Mouse (Mus musculus) neutrophil, adult 59 days (primary cell): Measurements from ENCODE around the gene Gm21731. TPM values are rescaled to one million over a fixed set of nuclear protein-coding genes. Genes with fewer than 3 reads are reported as not detected.

Source experiments
- total RNA-seq, 2 experiments: library from RNA; stranded (reverse); gene quantifications; 1 replicate in 1 of 2; 2 replicates in 1 of 2; pipeline ENCODE4 v1.2.4; 2023

Gm21731 gene
- not detected for total RNA-seq

GRCm38 (mm10) chr13:120238811-120239210 lies at the start of gene Gm21731:
TSS of gene Gm21731 (plus strand) at chr13:120239111.

GRCm38 (mm10) chr13:120215847-120216246 lies 23.1 kb upstream of the Gm21731 start, which contains the start of gene Gm21762:
TSS of gene Gm21762 (minus strand) at chr13:120215947.

DNA sequence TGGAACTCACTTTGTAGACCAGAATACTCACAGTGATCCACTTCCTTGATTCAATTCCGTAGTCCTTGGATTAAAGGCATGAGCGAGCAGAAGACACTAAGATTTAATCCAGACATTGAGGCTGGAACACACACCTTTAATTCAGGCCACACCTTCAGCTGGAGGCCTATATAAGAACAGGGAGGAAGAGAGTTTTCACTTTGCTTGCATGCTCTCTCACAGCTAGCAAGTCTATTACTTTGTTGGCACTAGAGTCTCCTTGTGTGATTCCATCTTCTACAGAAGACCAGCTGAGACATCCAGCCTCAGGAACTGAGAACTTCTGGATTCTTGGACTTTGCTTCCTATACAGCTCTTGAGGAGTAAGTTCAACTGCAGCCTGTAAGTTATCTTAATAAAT lies 24.0 kb downstream of the Gm21731 start, which contains the start of gene AF067061:
TSS of gene AF067061 (plus strand) at position 245 of the 400 bp plus-strand sequence.

Other genes starting within 250 kb of the Gm21731 start
- 1 to 10 TPM; 3.7 to 8.5 TPM for gene Gm36079, start 212.1 kb upstream of the Gm21731 start, total RNA-seq
- gene Gm21188, start 186.9 kb upstream of the Gm21731 start, total RNA-seq: 10 to 100 TPM; 62.1 TPM
- gene Gm20767, start 98.9 kb upstream of the Gm21731 start, total RNA-seq: not detected
- not detected for gene Gm21818, start 66.7 kb upstream of the Gm21731 start, total RNA-seq
- not detected for gene Gm21762, start 23.2 kb upstream of the Gm21731 start, total RNA-seq
- gene AF067061, start 24.0 kb downstream of the Gm21731 start, total RNA-seq: not detected
- gene BC147527, start 61.3 kb downstream of the Gm21731 start, total RNA-seq: 1 to 10 TPM; 1.3 to 2.7 TPM
- not detected for gene Tcstv3, start 77.8 kb downstream of the Gm21731 start, total RNA-seq